ENCODE assay signal across 7 mouse cellular contexts in genomic region chr19:47536521-47537299, GRCm38 (mm10). TPM values are rescaled to one million over a fixed set of nuclear protein-coding genes. Genes with fewer than 3 reads are reported as not detected.
DNase-seq lines count a peak whose midpoint lies in the region; ATAC-seq and TF ChIP-seq lines count a peak whose summit lies in the region.

No protein-coding gene starts in this region.

- ATAC-seq in intestine, postnatal 0 days, result peak; percentile 91
- ATAC-seq in midbrain, embryonic 12.5 days (ENCODE audit: low FRiP score, low read depth), result peak; percentile 98

- H3K9ac ChIP-seq in intestine, postnatal 0 days (ENCODE audit: low read depth, low read length), result peak overlapping the region; percentile 52
- peak overlapping the region; percentile 63 for H3K9ac ChIP-seq in midbrain, embryonic 12.5 days (replicated peaks)

- intact Hi-C loops in left cerebral cortex, postnatal 4 days (cut with DNase I), result no loop called here

- DNase-seq in adrenal gland, adult 8-10 months, result peak; percentile 96
- DNase-seq in embryo, embryonic 9.5 days (ENCODE audit: extremely low spot score), result peak; percentile 99
- peak; percentile 96 to 99 for DNase-seq in gastrocnemius, postnatal 4 days (ENCODE audit: low spot score in 2 of 2)
- peak; percentile 99 for DNase-seq in left cerebral cortex, postnatal 4 days

- WGBS in intestine, postnatal 0 days, result 2% methylated on average over 39 of the region's 39 CpGs
- WGBS in midbrain, embryonic 12.5 days, result 5% methylated on average over 38 of the region's 39 CpGs
- WGBS in small intestine, adult 2 months, result 3% methylated on average over 39 of the region's 39 CpGs

- H3K36me3 ChIP-seq in intestine, postnatal 0 days (ENCODE audit: control insufficient read depth, insufficient read depth), result no peaks in the 10 kb centered on the region
- peaks cover 9% of the 10 kb centered on the region; the same call in 1 of the 2 replicates for H3K36me3 ChIP-seq in midbrain, embryonic 12.5 days
- H3K36me3 ChIP-seq in small intestine, adult 2 months (ENCODE audit: control insufficient read depth, insufficient read depth, low read length), result no peaks in the 10 kb centered on the region

- H3K9me3 ChIP-seq in intestine, postnatal 0 days (ENCODE audit: control insufficient read depth), result no peaks in the 10 kb centered on the region
- H3K9me3 ChIP-seq in midbrain, embryonic 12.5 days, result 0 out of 2 replicates have a peak, but pooled peaks cover 7% of the 10 kb centered on the region

- H3K27ac ChIP-seq in intestine, postnatal 0 days (ENCODE audit: low read depth, low read length), result peak overlapping the region; percentile 87
- H3K27ac ChIP-seq in midbrain, embryonic 12.5 days (replicated peaks), result peak overlapping the region; percentile 67
- peak overlapping the region; percentile 87 for H3K27ac ChIP-seq in small intestine, adult 2 months (ENCODE audit: insufficient read depth, low read depth, low read length)

- H3K4me1 ChIP-seq in intestine, postnatal 0 days (replicated peaks; ENCODE audit: control insufficient read depth, insufficient read depth, low read length), result peaks cover 15% of the 10 kb centered on the region
- peaks cover 14% of the 10 kb centered on the region for H3K4me1 ChIP-seq in midbrain, embryonic 12.5 days
- H3K4me1 ChIP-seq in small intestine, adult 2 months (ENCODE audit: control insufficient read depth, insufficient read depth, insufficient read length, low read length), result peaks cover 16% of the 10 kb centered on the region; the same call in 1 of the 2 replicates

- H3K4me3 ChIP-seq in intestine, postnatal 0 days (ENCODE audit: low read depth, low read length), result peak overlapping the region; percentile 50
- H3K4me3 ChIP-seq in midbrain, embryonic 12.5 days, result peak overlapping the region; percentile 63
- H3K4me3 ChIP-seq in small intestine, adult 2 months (ENCODE audit: low read depth, low read length), result peak overlapping the region; percentile 79

- peak; percentile 63; the same call in 1 of the 2 replicates for TF ChIP-seq POLR2A in small intestine, adult 2 months (IDR thresholded peaks at IDR 0.05; ENCODE audit: low read depth, low read length)

- TF ChIP-seq CTCF in intestine, postnatal 0 days (IDR thresholded peaks at IDR 0.05; ENCODE audit: low read depth), result 0 out of 2 replicates have a peak, but pooled peaks have one; percentile 11
- no peak for TF ChIP-seq CTCF in small intestine, adult 2 months (IDR thresholded peaks at IDR 0.05; ENCODE audit: extremely low read depth, insufficient read length, insufficient replicate concordance, low read depth, low read length)

- peak overlapping the region; percentile 78 for H3K4me2 ChIP-seq in intestine, postnatal 0 days (replicated peaks; ENCODE audit: low read depth)
- H3K4me2 ChIP-seq in midbrain, embryonic 12.5 days (replicated peaks), result peak overlapping the region; percentile 68

- H3K27me3 ChIP-seq in intestine, postnatal 0 days (replicated peaks; ENCODE audit: control insufficient read depth, insufficient read depth, low read length), result no peaks in the 10 kb centered on the region
- H3K27me3 ChIP-seq in midbrain, embryonic 12.5 days, result peaks cover 6% of the 10 kb centered on the region; the same call in 1 of the 2 replicates
- H3K27me3 ChIP-seq in small intestine, adult 2 months (ENCODE audit: control insufficient read depth, insufficient read depth, low read length), result no peaks in the 10 kb centered on the region

RNA-seq across cellular contexts. Expression of gene Stn1, which starts 0.6 kb away (rescaled TPM):
- total RNA-seq in adrenal gland, adult 8-10 months (2022), result 10 to 100 TPM; 10.3 to 15.5 (median 13.8) TPM
- 10 to 100 TPM; 19.9 to 23.7 TPM for total RNA-seq in gastrocnemius, postnatal 4 days (2021)
- polyA plus RNA-seq in intestine, postnatal 0 days (2015; fragmentation: Nextera tagmentation; extraction: Ambion mirVana), result 11.4 and 14.9 TPM in 2 replicates
- 10 to 100 TPM; 28.2 to 30.4 TPM for total RNA-seq in left cerebral cortex, postnatal 4 days (2021)
- 41.9 and 45.9 TPM in 2 replicates for polyA plus RNA-seq in midbrain, embryonic 12.5 days (2016; fragmentation: Nextera tagmentation; extraction: Ambion mirVana)
- 9.2 and 15.0 TPM in 2 replicates for polyA plus RNA-seq in small intestine, adult 2 months (2012; rRNA removed)

RNA-seq across cellular contexts. Expression of gene Slk, which starts 42.8 kb away (rescaled TPM):
- 10 to 100 TPM; 34.0 to 49.4 (median 39.6) TPM for total RNA-seq in adrenal gland, adult 8-10 months (2022)
- total RNA-seq in gastrocnemius, postnatal 4 days (2021), result 10 to 100 TPM; 47.5 to 58.6 TPM
- polyA plus RNA-seq in intestine, postnatal 0 days (2015; fragmentation: Nextera tagmentation; extraction: Ambion mirVana), result 8.8 and 10.0 TPM in 2 replicates
- 10 to 100 TPM; 28.6 to 31.7 TPM for total RNA-seq in left cerebral cortex, postnatal 4 days (2021)
- 9.0 and 10.6 TPM in 2 replicates for polyA plus RNA-seq in midbrain, embryonic 12.5 days (2016; fragmentation: Nextera tagmentation; extraction: Ambion mirVana)
- 2.0 and 3.5 TPM in 2 replicates for polyA plus RNA-seq in small intestine, adult 2 months (2012; rRNA removed)

Comparison
In these comparisons a context has a peak if more than half of its experiments do, and no peak if none do; other contexts are left out.
1. Peak in every context shown above with its lines: DNase-seq, ATAC-seq, H3K4me3 ChIP-seq and H3K27ac ChIP-seq.